Mouse (Mus musculus): ENCODE data around the gene Rab8a.

DNA sequence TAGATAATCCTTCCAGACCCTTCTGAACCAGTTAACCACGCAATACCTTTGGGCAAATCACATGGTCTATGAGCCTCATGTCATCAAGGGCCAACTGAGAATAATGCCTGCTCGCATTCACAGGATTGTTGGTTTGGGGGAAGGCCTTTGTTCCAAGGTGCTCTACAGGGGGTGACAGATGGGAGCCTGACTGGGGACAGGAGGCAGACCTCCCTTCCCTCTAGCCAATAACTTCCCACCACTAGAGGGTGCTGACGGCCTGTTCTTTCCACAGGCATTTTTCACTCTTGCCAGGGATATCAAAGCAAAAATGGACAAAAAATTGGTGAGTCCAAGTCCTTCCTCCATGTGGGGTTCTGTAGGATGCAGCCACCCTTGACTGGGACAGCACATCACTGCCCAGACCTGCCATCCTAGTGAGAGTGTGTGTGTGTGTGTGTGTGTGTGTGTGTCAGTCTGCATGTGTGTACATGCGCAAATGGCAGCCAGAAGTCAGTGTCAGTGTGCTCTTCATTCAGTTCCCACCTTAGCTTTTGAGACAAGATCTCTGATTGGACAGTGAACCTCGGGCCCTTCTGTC, 16.4 kb downstream of the Rab8a start:
- no peak for TF ChIP-seq CTCF (IDR thresholded peaks at IDR 0.05; ENCODE audit: control insufficient read depth, insufficient read depth, insufficient read length)
- no peak for TF ChIP-seq USF1 (IDR thresholded peaks at IDR 0.05; ENCODE audit: low read depth)

Measured in C2C12 (cell line).